Comparison of ENCODE assay signal across 26 mouse cellular contexts in the genomic region with DNA sequence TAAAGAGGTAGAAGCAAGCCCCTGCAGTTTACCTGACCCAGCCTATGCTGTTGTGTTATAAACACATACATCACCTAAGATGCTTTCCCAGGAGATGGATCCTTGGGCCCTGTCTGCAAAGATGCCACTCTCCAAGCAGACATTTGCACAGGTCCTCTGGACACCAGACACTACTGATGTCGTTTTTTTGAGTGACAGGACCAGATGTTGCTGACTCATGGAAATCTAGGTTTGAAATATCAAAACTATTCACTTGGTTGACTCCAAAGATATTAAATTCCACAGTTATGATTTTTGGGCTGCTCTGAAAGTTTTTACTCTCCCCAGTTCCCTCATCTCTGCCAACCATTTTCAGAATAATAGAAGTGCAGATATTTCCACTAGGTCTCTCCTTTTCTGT. TPM values are rescaled to one million over a fixed set of nuclear protein-coding genes. Genes with fewer than 3 reads are reported as not detected.
DNase-seq lines count a peak whose midpoint lies in the region; ATAC-seq and TF ChIP-seq lines count a peak whose summit lies in the region.
"Had no signal": no experiment of that assay in that cellular context is flagged by ENCODE, and none has a peak within 500 bp of the region (broad histone marks: within the 10 kb centered on the region; RNA-seq: fewer than 3 reads in every experiment).

No protein-coding gene starts in this region.

- H3K27me3 ChIP-seq in C2C12 (ENCODE audit: control insufficient read depth, insufficient read depth, insufficient read length) (peaks cover 7% of the 10 kb centered on the region), CH12.LX (replicated peaks) (no peaks in the 10 kb centered on the region), myocyte (ENCODE audit: control insufficient read depth, insufficient read depth, insufficient read length) (peaks cover 20% of the 10 kb centered on the region)
- peaks cover 49% of the 10 kb centered on the region for H3K27me3 ChIP-seq in liver, postnatal 0 days (ENCODE audit: insufficient read depth, low read length)
- H3K27me3 ChIP-seq: Patski had no signal

- WGBS in liver, postnatal 0 days (ENCODE audit: insufficient replicate concordance) = 37% methylated on average over 1 of the region's 1 CpGs

- no peaks in the 10 kb centered on the region for H3K79me3 ChIP-seq in C2C12 (ENCODE audit: low read depth)

- H3K4me1 ChIP-seq in CH12.LX (ENCODE audit: control insufficient read depth in 1 of 2, insufficient read depth in 2 of 2) = peaks cover 0 to 2% of the 10 kb centered on the region in 2 experiments; a peak in 1 of 4 replicates
- peaks cover 5% of the 10 kb centered on the region; the same call in 1 of the 2 replicates for H3K4me1 ChIP-seq in liver, postnatal 0 days (ENCODE audit: insufficient read depth)

- H3K4me2 ChIP-seq in CH12.LX (ENCODE audit: insufficient read depth, low read depth, poor library complexity, severe bottlenecking) (no peak overlapping the region), myocyte (ENCODE audit: low read depth) (peak overlapping the region; percentile 0)
- H3K4me2 ChIP-seq in liver, postnatal 0 days (ENCODE audit: low read depth, low read length) = no peak overlapping the region
- H3K4me2 ChIP-seq: embryonic facial prominence, embryonic 13.5 days; embryonic facial prominence, embryonic 15.5 days; forebrain, embryonic 12.5 days had no signal

- TF ChIP-seq POLR2A in CH12.LX (IDR thresholded peaks at IDR 0.05; ENCODE audit: low read depth, low read length) (no peak), myocyte (IDR thresholded peaks at IDR 0.05; ENCODE audit: insufficient read length, low read depth) (no peak)

- no peaks in the 10 kb centered on the region for H3K9me3 ChIP-seq in CH12.LX (replicated peaks; ENCODE audit: low read length)
- peaks cover 6% of the 10 kb centered on the region for H3K9me3 ChIP-seq in liver, postnatal 0 days (ENCODE audit: low read length)
- H3K9me3 ChIP-seq: embryonic facial prominence, embryonic 13.5 days; G1E had no signal

- H3K79me2 ChIP-seq in C2C12 (ENCODE audit: control insufficient read depth, insufficient read depth) = no peaks in the 10 kb centered on the region
- H3K79me2 ChIP-seq in CH12.LX (replicated peaks; ENCODE audit: control insufficient read depth, extremely low read depth, insufficient read depth, poor library complexity, severe bottlenecking) = no peaks in the 10 kb centered on the region
- H3K79me2 ChIP-seq in myocyte (ENCODE audit: control insufficient read depth, insufficient read depth) = no peaks in the 10 kb centered on the region

- dilution Hi-C loops in CH12.LX (cut with MboI; ENCODE audit: extremely low pct_ligation_motif_present, extremely low pct_unique_long_range_greater_than_20kb, low sequenced_read_pairs) = no loop called here

- TF ChIP-seq CTCF in C2C12 (IDR thresholded peaks at IDR 0.05; ENCODE audit: control insufficient read depth, insufficient read depth, insufficient read length) (no peak), CH12.LX (conservative IDR thresholded peaks at IDR 0.05 in 1 of 2, IDR thresholded peaks at IDR 0.05 in 1 of 2; ENCODE audit: low read depth in 2 of 2, low read length in 2 of 2) (no peak)
- no peak for TF ChIP-seq CTCF in liver, postnatal 0 days (IDR thresholded peaks at IDR 0.05; ENCODE audit: low read depth)

- H3K27ac ChIP-seq in CH12.LX (ENCODE audit: insufficient read depth, low read depth) = no peak overlapping the region
- H3K27ac ChIP-seq in liver, postnatal 0 days (ENCODE audit: low read depth) = no peak overlapping the region
- H3K27ac ChIP-seq: embryonic facial prominence, embryonic 13.5 days; embryonic facial prominence, embryonic 15.5 days; forebrain, embryonic 10.5 days; forebrain, embryonic 12.5 days had no signal

- in situ Hi-C loops in CH12.LX (cut with MboI; ENCODE audit: low pct_ligation_motif_present, low pct_unique_long_range_greater_than_20kb, low sequenced_read_pairs) = no loop called here

- H3ac ChIP-seq in C2C12 (ENCODE audit: control insufficient read depth, insufficient read length, low read depth) (no peak overlapping the region), myocyte (ENCODE audit: control insufficient read depth, insufficient read length) (no peak overlapping the region)

- DNase-seq in CH12.LX (ENCODE audit: extremely low read depth) = no peak
- no peak for DNase-seq in cerebellum, adult 11 months
- no peak for DNase-seq in liver, postnatal 0 days
- DNase-seq: adrenal gland, adult 8-10 months; adrenal gland, postnatal 14 days; adrenal gland, postnatal 36 days; cerebellum, adult 18-20 months; cerebellum, adult 8-10 months; cerebellum, adult 9-11 months; cerebellum, postnatal 14 days; cerebellum, postnatal 36 days; embryo, embryonic 11 days had no signal

- no peaks in the 10 kb centered on the region for H3K36me3 ChIP-seq in C2C12 (ENCODE audit: control insufficient read depth, insufficient read depth)
- no peaks in the 10 kb centered on the region for H3K36me3 ChIP-seq in CH12.LX (replicated peaks in 1 of 2; ENCODE audit: control insufficient read depth in 1 of 2, insufficient read depth in 1 of 2, low read length in 1 of 2)
- no peaks in the 10 kb centered on the region for H3K36me3 ChIP-seq in myocyte (ENCODE audit: control insufficient read depth, insufficient read depth)
- no peaks in the 10 kb centered on the region for H3K36me3 ChIP-seq in liver, postnatal 0 days (replicated peaks; ENCODE audit: insufficient read depth, low read length)
- H3K36me3 ChIP-seq: embryonic facial prominence, embryonic 13.5 days; embryonic facial prominence, embryonic 15.5 days; forebrain, embryonic 10.5 days; forebrain, embryonic 12.5 days; G1E had no signal

- no peak for ATAC-seq in liver, postnatal 0 days
- ATAC-seq: activated CD4-positive, CD25-positive, alpha-beta regulatory T cell, adult 4 months; CD4-positive, CD25-positive, alpha-beta regulatory T cell, adult 4 months; forebrain, embryonic 14.5 days; forebrain, embryonic 16.5 days; Patski had no signal

- TF ChIP-seq EP300 in CH12.LX (IDR thresholded peaks at IDR 0.05; ENCODE audit: low read length) = no peak
- no peak for TF ChIP-seq EP300 in liver, postnatal 0 days (IDR thresholded peaks at IDR 0.05; ENCODE audit: low read depth)

- no peak overlapping the region for H3K9ac ChIP-seq in CH12.LX (ENCODE audit: insufficient read depth, low read depth)
- H3K9ac ChIP-seq in liver, postnatal 0 days (replicated peaks) = no peak overlapping the region
- H3K9ac ChIP-seq: embryonic facial prominence, embryonic 13.5 days; embryonic facial prominence, embryonic 15.5 days; forebrain, embryonic 12.5 days had no signal

- H3K4me3 ChIP-seq in C2C12 (ENCODE audit: insufficient read depth, poor library complexity, severe bottlenecking) (no peak overlapping the region), CH12.LX (replicated peaks in 1 of 3; ENCODE audit: low read depth in 2 of 3, low read length in 2 of 3, poor library complexity in 1 of 3) (no peak overlapping the region), myocyte (no peak overlapping the region)
- H3K4me3 ChIP-seq in liver, postnatal 0 days (ENCODE audit: low read depth, low read length) = no peak overlapping the region
- H3K4me3 ChIP-seq: embryonic facial prominence, embryonic 13.5 days; embryonic facial prominence, embryonic 15.5 days; erythroblast, embryonic 14.5 days; forebrain, embryonic 10.5 days; forebrain, embryonic 12.5 days had no signal

- no peak for TF ChIP-seq RAD21 in CH12.LX (IDR thresholded peaks at IDR 0.05; ENCODE audit: low read depth, low read length)

TF ChIP-seq in C2C12, 6 proteins besides CTCF, POLR2A, EP300 and RAD21:
- TF ChIP-seq USF1 (IDR thresholded peaks at IDR 0.05; ENCODE audit: low read depth) = no peak
- TF ChIP-seq MYOD1 (IDR thresholded peaks at IDR 0.05; ENCODE audit: control insufficient read depth, insufficient read length, low read depth) = peak; percentile 93
- no peak for TF ChIP-seq FOSL1 (IDR thresholded peaks at IDR 0.05; ENCODE audit: insufficient read depth, low read length, poor library complexity, severe bottlenecking)
- TF ChIP-seq MAX (IDR thresholded peaks at IDR 0.05) = no peak
- no peak for TF ChIP-seq CEBPB (IDR thresholded peaks at IDR 0.05; ENCODE audit: low read depth)
- no peak for TF ChIP-seq MYOG (IDR thresholded peaks at IDR 0.05; ENCODE audit: control insufficient read depth, extremely low read depth, insufficient read length)

TF ChIP-seq in CH12.LX, 34 proteins besides CTCF, POLR2A, EP300 and RAD21:
- TF ChIP-seq UBTF (IDR thresholded peaks at IDR 0.05; ENCODE audit: low read depth, low read length) = no peak
- TF ChIP-seq MAFK (IDR thresholded peaks at IDR 0.05; ENCODE audit: insufficient replicate concordance, low read length) = peak; percentile 56; the same call in 1 of the 2 replicates
TF ChIP-seq in CH12.LX: peak in this region for 1.

TF ChIP-seq in myocyte, 11 proteins besides CTCF, POLR2A, EP300 and RAD21:
- TF ChIP-seq MYOD1 (IDR thresholded peaks at IDR 0.05; ENCODE audit: control insufficient read depth in 1 of 3, insufficient read length in 2 of 3, low read depth in 2 of 3) (peak in 2 of 3 experiments; percentile 59 to 65), MYOG (IDR thresholded peaks at IDR 0.05; ENCODE audit: control insufficient read depth in 1 of 3, insufficient read depth in 1 of 3, insufficient read length in 2 of 3, low read depth in 2 of 3) (no peak)

RNA-seq across cellular contexts. Expression of a gene that starts 35.0 kb away (rescaled TPM):
- polyA plus RNA-seq in C2C12 (2012; fragmentation: generic; extraction: Trizol) = 0.14 TPM
- not detected in 2 replicates for total RNA-seq in CH12.LX (2012; rRNA removed)
- not detected in 2 replicates for total RNA-seq in CH12.LX (2014; rRNA removed)
- not detected in 2 replicates for polyA plus RNA-seq in CH12.LX (2012; ENCODE audit: insufficient read length, low read depth)
- 0.37 TPM for polyA plus RNA-seq in myocyte (2012; fragmentation: generic; extraction: Trizol)
- not detected in 2 replicates for polyA plus RNA-seq in liver, postnatal 0 days (2015; fragmentation: Nextera tagmentation; extraction: Ambion mirVana)
- total RNA-seq: common myeloid progenitor, adult 5-6 weeks had no signal
- polyA plus RNA-seq: activated CD4-positive, CD25-positive, alpha-beta regulatory T cell, adult 4 months; CD4-positive, CD25-positive, alpha-beta regulatory T cell, adult 4 months; erythroblast, embryonic 14.5 days; G1E had no signal
